Mouse (Mus musculus): ENCODE measurements around the gene Cfap97. TPM values are rescaled to one million over a fixed set of nuclear protein-coding genes. Genes with fewer than 3 reads are reported as not detected.
"Not testable (repeated sequence)": the region's sequence is repeated elsewhere in the genome, so short reads cannot be mapped to it uniquely, and the experiment has no call there.

Cfap97 gene
- 19.7 and 21.5 TPM in 2 replicates for polyA plus RNA-seq (2016; fragmentation: Nextera tagmentation; extraction: Ambion mirVana)

DNA sequence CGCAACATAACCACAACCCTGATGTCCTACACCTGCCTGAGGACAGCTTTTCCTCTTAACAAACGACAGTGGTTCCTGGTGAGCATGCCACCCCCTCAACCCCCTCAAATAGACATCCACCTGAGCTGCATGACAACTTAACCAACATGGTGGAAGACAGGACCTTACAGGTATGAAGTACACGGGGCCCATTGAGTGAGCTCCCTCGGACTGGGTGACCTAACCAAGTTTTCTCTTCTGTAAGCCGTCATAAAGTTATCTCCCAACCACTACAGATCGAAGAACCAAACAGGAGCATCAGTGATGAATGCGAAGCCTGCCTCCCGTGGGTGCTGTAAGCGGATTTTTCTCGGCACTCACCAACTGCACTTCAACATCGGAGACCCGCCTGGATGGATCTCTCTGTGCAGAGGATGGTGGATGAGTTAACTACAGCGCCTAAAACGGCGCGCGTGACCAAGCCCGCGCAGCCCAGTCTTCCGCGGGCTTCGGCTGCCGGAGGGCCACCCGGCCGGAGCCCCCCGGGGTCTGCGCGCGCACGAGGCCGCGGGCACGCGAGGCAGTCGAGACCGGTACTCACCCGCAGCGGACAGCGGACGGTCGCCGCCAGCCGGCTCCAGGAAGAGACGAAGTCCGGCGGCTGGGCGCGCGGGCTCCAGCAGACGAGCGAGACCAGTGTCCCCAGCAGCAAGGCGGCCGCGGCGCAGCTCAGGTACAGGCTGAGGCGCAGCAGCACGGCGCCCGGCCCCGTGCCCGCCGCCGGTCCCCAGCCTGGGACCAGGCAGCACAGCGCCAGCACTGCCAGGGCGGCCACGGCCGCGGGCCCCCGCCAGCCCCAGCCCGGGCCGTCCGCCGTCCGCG is at the start of gene Cfap97:
TSS of gene Cfap97 (plus strand) at position 570 of the 861 bp plus-strand sequence.
- WGBS, result 2% methylated on average over 75 of the region's 75 CpGs
- peak; percentile 73 for DNase-seq (ENCODE audit: low spot score)
- no peaks in the 10 kb centered on the region for H3K9me3 ChIP-seq (replicated peaks)
- peak within 1 kb of the TSS; percentile 85 for H3K4me3 ChIP-seq
- H3K36me3 ChIP-seq, result no peaks in the 10 kb centered on the region
- H3K4me1 ChIP-seq, result peaks cover 16% of the 10 kb centered on the region
- peaks cover 46% of the 10 kb centered on the region for H3K27me3 ChIP-seq (ENCODE audit: low read depth, poor library complexity, severe bottlenecking)
- peak within 1 kb of the TSS; percentile 88 for H3K27ac ChIP-seq (replicated peaks)

DNA sequence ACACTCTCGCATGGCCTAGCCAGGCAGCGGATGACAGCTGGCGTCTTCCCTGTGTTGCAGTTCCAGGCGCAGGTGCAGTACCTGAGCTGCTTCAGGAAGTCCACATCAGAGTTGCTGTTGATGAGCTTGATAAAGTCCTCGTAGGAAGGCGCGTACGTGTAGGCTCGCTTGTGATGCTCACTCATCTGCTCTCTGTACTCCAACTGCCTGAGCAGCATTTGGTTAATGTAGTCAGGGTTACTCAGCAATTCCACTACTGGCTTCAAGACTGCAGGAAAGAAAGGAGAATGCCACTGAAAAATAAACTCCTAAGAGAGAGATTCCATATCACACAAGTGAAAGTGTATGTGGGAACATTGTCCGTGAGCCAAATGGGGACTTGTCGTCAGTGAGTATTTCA is 48.1 kb upstream of the Cfap97 start:
- Histone ChIP-seq H3K36me3 (peaks cover 47% of the 10 kb centered on the region), H3K4me3 (no peak overlapping the region), H3K9me3 (replicated peaks) (peaks cover 15% of the 10 kb centered on the region), H3K4me1 (no peaks in the 10 kb centered on the region), H3K27ac (replicated peaks) (no peak overlapping the region), H3K27me3 (ENCODE audit: low read depth, poor library complexity, severe bottlenecking) (no peaks in the 10 kb centered on the region)
- DNase-seq (ENCODE audit: low spot score), result no peak
- WGBS, result 95% methylated on average over 11 of the region's 11 CpGs

DNA sequence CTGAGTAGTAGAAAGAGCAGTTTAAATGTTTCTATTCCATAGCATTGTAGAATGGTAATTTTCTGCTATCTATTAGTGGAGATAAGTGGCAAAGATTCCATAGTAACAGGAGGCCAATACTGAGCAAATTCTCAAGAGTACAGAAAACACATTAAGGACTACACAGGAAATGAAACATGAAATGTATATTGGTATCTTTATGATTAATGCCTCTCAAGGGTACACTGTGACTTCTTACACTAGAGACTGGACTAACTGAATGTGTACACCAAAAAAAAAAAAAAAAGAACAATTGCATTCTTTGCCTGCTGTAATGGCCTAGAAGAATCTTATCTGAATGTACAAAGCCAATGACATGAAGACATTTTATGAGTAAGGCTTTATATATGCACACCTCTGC is 43.9 kb upstream of the Cfap97 start:
- no peak for DNase-seq (ENCODE audit: low spot score)
- Histone ChIP-seq H3K4me3 (no peak overlapping the region), H3K9me3 (replicated peaks) (no peaks in the 10 kb centered on the region), H3K4me1 (no peaks in the 10 kb centered on the region), H3K36me3 (peaks cover 12% of the 10 kb centered on the region), H3K27ac (replicated peaks) (no peak overlapping the region), H3K27me3 (ENCODE audit: low read depth, poor library complexity, severe bottlenecking) (no peaks in the 10 kb centered on the region)

DNA sequence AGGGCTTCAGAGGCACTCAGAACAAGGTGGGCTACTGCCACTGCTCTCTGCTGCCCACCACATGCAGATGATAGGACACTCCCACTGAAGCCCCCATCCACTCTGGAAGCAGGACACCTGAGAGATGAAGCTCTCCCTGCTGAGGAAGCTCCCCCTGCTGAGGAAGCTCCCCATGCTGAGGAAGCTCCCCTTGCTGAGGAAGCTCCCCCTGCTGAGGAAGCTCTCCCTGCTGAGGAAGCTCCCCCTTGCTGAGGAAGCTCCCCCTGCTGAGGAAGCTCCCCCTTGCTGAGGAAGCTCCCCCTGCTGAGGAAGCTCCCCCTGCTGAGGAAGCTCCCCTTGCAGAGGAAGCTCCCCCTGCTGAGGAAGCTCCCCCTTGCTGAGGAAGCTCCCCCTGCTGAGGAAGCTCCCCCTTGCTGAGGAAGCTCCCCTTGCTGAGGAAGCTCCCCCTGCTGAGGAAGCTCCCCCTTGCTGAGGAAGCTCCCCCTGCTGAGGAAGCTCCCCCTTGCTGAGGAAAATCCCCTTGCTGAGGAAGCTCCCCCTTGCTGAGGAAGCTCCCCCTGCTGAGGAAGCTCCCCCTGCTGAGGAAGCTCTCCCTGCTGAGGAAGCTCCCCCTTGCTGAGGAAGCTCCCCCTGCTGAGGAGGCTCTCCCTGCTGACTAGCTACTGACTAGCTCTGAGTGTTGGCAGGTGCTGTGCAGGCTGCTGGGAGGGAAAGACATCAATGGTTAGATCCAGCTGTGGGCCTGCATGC is 38.0 kb upstream of the Cfap97 start:
- not testable (repeated sequence) for H3K4me3 ChIP-seq; H3K27ac ChIP-seq (replicated peaks); H3K4me1 ChIP-seq; H3K27me3 ChIP-seq (ENCODE audit: low read depth, poor library complexity, severe bottlenecking); H3K9me3 ChIP-seq (replicated peaks); H3K36me3 ChIP-seq; DNase-seq (ENCODE audit: low spot score)

DNA sequence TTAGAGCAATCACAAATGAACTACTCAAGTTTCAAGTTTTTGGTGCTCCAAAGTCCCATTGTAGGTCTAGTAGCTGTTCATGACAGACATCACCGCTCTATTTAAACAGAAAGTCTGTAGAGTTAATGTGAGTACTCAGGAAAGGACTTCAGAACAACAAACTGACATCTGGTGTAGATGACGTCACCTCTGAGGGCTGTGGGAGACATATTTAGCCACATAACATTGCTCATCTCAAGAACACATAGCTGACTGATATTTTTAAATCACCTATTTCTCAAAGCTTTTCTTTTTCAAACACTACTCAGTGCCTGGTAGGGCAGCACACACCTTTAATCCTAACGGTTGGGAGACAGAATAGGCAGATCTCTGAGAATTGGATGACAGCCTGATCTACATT is 34.4 kb upstream of the Cfap97 start:
- H3K27me3 ChIP-seq (ENCODE audit: low read depth, poor library complexity, severe bottlenecking), result no peaks in the 10 kb centered on the region
- H3K36me3 ChIP-seq, result peaks cover 14% of the 10 kb centered on the region
- no peak overlapping the region for H3K4me3 ChIP-seq
- no peaks in the 10 kb centered on the region for H3K9me3 ChIP-seq (replicated peaks)
- no peak overlapping the region for H3K27ac ChIP-seq (replicated peaks)
- no peak for DNase-seq (ENCODE audit: low spot score)
- no peaks in the 10 kb centered on the region for H3K4me1 ChIP-seq
- WGBS, result 87% methylated on average over 3 of the region's 3 CpGs

DNA sequence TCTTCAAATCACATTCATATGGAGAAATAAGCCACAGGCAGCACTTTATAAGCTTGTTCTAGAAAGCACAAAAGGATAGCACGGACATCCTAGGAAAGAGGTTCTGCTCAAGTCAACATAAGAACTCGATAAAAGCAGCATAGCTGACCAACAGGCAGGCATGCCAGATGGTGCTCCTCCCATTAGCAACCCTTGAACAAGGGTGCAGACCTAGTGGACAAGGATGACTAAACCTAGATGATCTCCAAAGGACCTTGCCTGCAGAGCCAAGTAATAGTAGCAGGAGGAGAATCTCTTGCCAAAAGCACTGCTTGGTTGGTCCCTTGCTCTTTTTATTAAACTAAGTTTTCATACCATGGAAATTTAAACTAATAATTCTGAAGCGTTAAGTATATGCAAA is 32.4 kb upstream of the Cfap97 start:
- Histone ChIP-seq H3K27me3 (ENCODE audit: low read depth, poor library complexity, severe bottlenecking) (no peaks in the 10 kb centered on the region), H3K9me3 (replicated peaks) (no peaks in the 10 kb centered on the region), H3K4me3 (no peak overlapping the region), H3K4me1 (no peaks in the 10 kb centered on the region), H3K36me3 (peaks cover 14% of the 10 kb centered on the region), H3K27ac (replicated peaks) (no peak overlapping the region)
- DNase-seq (ENCODE audit: low spot score), result no peak
- 92% methylated on average over 3 of the region's 3 CpGs for WGBS

DNA sequence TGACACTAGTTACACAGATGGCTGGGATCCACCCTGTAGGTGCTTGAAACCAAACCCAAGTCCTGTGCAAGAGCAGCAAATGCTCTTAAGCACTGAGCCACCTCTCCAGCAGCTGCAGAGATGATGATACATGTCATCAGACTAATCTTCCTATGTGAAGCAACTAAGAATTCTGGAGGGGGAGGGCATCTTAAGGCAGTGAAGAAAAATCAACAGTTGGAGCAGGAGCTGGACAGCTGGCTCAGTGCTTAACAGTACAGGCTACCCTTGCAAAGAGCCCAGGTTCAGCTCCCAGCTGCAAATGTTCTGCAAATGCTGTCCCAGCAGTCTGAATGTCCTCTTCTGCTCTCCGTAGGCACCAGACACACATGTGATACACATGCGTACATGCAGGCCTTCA is 29.1 kb upstream of the Cfap97 start:
- Histone ChIP-seq H3K27me3 (ENCODE audit: low read depth, poor library complexity, severe bottlenecking) (no peaks in the 10 kb centered on the region), H3K4me3 (no peak overlapping the region), H3K4me1 (no peaks in the 10 kb centered on the region), H3K36me3 (0 out of 2 replicates have a peak, but pooled peaks cover 6% of the 10 kb centered on the region), H3K9me3 (replicated peaks) (no peaks in the 10 kb centered on the region), H3K27ac (replicated peaks) (no peak overlapping the region)
- WGBS, result 98% methylated on average over 2 of the region's 2 CpGs
- DNase-seq (ENCODE audit: low spot score), result no peak

DNA sequence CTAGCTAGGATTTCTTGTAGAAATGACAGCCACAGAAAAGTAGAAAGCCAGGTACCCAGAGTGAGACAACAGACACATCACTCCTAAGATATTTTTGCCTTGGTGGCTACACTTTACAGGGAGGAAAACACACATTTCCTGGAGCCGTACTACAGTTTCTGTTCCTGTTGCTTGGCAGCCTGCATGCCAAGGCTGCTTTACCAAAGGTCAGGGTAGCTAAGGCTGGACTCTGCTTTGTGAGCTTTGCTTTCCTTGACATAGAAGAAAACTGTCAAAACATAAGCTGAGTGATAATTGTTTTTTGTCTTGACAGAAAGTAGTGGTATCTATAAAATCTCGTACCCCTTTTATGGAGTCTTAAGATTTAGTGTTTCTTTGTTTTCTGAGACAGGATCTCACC is 21.1 kb upstream of the Cfap97 start:
- Histone ChIP-seq H3K4me3 (no peak overlapping the region), H3K27me3 (ENCODE audit: low read depth, poor library complexity, severe bottlenecking) (no peaks in the 10 kb centered on the region), H3K36me3 (peaks cover 9% of the 10 kb centered on the region), H3K9me3 (replicated peaks) (peaks cover 9% of the 10 kb centered on the region; the same call in 1 of the 2 replicates), H3K27ac (replicated peaks) (no peak overlapping the region), H3K4me1 (no peaks in the 10 kb centered on the region)
- no peak for DNase-seq (ENCODE audit: low spot score)
- WGBS, result 88% methylated on average over 2 of the region's 2 CpGs

DNA sequence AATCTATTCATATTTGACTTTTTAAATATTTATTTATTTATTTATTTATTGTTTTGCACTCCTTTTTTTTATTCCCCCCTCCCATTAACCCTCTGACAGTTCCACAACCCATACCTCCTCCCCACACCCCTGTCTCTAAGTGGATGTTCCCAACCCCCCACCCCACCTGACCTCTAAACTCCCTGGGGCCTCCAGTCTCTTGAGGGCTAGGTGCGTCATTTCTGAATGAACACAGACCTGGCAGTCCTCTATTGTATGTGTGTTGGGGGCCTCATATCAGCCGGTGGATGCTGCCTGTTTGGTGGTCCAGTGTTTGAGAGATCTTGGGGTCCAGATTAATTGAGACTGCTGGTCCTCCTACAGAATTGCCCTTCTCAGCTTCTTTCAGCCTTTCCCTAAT is 16.0 kb upstream of the Cfap97 start:
- H3K27ac ChIP-seq (replicated peaks); H3K4me1 ChIP-seq; H3K9me3 ChIP-seq (replicated peaks); H3K4me3 ChIP-seq; DNase-seq (ENCODE audit: low spot score); H3K36me3 ChIP-seq; H3K27me3 ChIP-seq (ENCODE audit: low read depth, poor library complexity, severe bottlenecking): not testable (repeated sequence)
- WGBS, result 88% methylated on average over 2 of the region's 2 CpGs

DNA sequence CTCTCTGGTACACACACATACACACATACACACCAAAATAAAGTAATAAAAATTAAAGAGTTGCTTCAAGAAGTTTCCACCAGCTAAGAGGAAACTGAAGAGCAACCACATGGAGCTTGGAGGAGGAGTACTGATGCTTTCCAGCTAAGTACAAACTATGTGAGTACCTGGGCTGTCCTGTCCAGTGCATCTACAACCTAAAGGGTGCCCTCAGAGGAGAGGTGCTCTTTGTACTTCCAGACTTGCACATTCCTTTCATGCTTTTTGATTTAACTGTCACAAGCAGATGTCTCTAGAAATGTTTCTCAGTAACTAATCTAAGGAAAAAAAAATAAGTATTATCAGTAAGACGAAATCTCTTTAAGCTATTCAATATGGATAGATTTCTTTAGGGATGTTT is 14.2 kb upstream of the Cfap97 start:
- Histone ChIP-seq H3K36me3 (peaks cover 9% of the 10 kb centered on the region), H3K4me1 (no peaks in the 10 kb centered on the region), H3K27me3 (ENCODE audit: low read depth, poor library complexity, severe bottlenecking) (no peaks in the 10 kb centered on the region), H3K4me3 (no peak overlapping the region), H3K9me3 (replicated peaks) (peaks cover 9% of the 10 kb centered on the region; the same call in 1 of the 2 replicates), H3K27ac (replicated peaks) (no peak overlapping the region)
- 91% methylated on average over 1 of the region's 1 CpGs for WGBS
- DNase-seq (ENCODE audit: low spot score), result no peak

DNA sequence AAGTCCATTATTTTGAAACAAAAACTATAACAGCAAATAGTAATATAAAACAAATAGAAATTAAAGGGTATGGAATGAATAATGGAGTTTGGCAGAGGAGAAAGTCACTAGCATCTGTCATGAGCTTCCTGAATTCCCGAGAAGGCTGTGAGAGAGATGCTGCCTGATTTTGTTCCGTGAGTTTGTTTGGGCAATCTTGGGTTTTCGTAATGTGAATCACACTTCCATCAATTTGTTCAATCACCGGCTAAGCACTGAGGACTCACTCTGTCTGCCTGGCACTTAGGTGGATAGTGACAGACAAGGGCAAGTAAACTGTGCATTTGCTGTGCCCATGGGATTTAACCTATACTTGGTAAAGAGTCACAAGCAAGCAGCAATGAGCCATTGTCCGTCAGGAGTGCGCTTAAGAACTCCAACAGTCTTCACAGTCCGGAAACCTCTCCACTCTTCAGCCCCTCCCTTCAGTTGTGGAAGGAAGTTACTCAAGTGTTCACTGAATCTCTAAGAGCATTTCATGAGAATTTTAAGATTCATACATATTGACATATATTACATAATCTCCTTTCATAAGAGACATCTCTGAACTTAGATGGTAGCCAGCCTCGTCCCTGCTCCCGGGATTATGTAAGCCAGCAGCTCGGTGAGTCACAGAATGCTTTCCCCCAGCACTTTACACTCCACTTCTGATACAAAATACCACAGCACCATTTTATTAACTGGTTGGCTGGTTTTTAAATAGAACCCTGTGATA is 13.6 kb upstream of the Cfap97 start:
- peaks cover 9% of the 10 kb centered on the region; the same call in 1 of the 2 replicates for H3K9me3 ChIP-seq (replicated peaks)
- H3K4me3 ChIP-seq, result no peak overlapping the region
- WGBS, result 91% methylated on average over 10 of the region's 10 CpGs
- no peaks in the 10 kb centered on the region for H3K4me1 ChIP-seq
- H3K27me3 ChIP-seq (ENCODE audit: low read depth, poor library complexity, severe bottlenecking), result no peaks in the 10 kb centered on the region
- peaks cover 9% of the 10 kb centered on the region for H3K36me3 ChIP-seq
- H3K27ac ChIP-seq (replicated peaks), result no peak overlapping the region
- no peak for DNase-seq (ENCODE audit: low spot score)

DNA sequence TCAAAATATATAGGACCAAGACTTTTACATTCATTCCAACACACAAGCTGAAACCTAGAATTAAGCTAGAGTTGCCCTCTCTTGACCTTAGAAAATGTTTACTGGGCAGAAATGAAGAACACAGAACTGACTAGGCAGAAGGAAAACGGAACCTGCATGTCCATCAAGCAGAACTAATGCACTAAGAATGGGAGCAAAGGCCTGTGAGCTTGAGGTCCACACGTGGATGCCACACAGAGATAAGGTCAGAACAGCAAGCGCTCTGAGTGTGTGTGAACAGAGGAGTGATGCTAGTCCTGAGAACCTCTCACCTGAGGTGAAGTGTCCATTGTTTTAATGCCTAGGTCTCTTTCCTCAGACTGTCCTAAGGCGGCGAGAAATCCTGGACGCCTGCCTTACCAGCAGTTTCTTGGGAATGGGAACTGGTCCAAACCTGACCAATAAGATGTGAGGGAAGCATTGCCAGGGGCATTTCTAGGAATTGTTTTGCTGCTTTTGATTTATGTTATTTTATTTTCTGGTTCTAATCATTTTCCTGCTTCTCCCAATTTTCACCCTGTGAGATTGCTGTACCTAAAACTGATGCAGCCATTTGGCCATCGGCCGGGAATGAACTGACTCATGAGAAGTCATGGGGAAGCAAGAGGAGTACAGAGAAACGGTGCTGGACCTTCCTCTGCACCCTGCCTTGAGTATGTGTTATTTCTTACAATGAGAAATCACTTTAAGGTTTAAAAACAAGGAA is 11.0 kb upstream of the Cfap97 start:
- peaks cover 9% of the 10 kb centered on the region; the same call in 1 of the 2 replicates for H3K4me1 ChIP-seq
- H3K36me3 ChIP-seq, result no peaks in the 10 kb centered on the region
- no peak for DNase-seq (ENCODE audit: low spot score)
- no peak overlapping the region for H3K27ac ChIP-seq (replicated peaks)
- H3K4me3 ChIP-seq, result no peak overlapping the region
- no peaks in the 10 kb centered on the region for H3K9me3 ChIP-seq (replicated peaks)
- H3K27me3 ChIP-seq (ENCODE audit: low read depth, poor library complexity, severe bottlenecking), result no peaks in the 10 kb centered on the region
- WGBS, result 88% methylated on average over 9 of the region's 9 CpGs
